Mouse (Mus musculus) olfactory bulb, adult 2 months (tissue): ENCODE measurements at regions not wholly inside any gene's neighbourhood (a gene's known extent, or its start where the extent isn't known, plus 50 kb on each side); places are given as distances from the start of the nearest gene placed in this dataset.

ENCODE experiments used
- CTCF ChIP-seq: fragments of 200-500 bp; IDR thresholded peaks from 2 replicates; pipeline ENCODE4 v1.5.1; 2012; ENCODE audit warnings: low read depth, mild to moderate bottlenecking, low read length, moderate library complexity; ENCODE audit not compliant: insufficient read depth
- POLR2A ChIP-seq: fragments of 200-500 bp; IDR thresholded peaks from 2 replicates; pipeline ENCODE4 v1.6.1; 2012; ENCODE audit warnings: mild to moderate bottlenecking, low read depth, low read length, moderate library complexity; ENCODE audit not compliant: insufficient read depth

- TF ChIP-seq CTCF (no peak), POLR2A (no peak)
Observed at GRCm38 (mm10) chr1:152301355-152301754, 85.1 kb downstream of the Tsen15 start.
